Mouse (Mus musculus) testis, adult 2 months (tissue): ENCODE measurements around the gene Sart1.

ENCODE experiments used
- CTCF ChIP-seq: fragments of 200-500 bp; IDR thresholded peaks from 2 replicates; pipeline ENCODE4 v1.5.1; 2012; ENCODE audit warnings: low read depth, mild to moderate bottlenecking, inconsistent platforms, low read length, moderate library complexity; ENCODE audit not compliant: control insufficient read depth, insufficient read depth, insufficient replicate concordance
- POLR2A ChIP-seq: fragments of 200-500 bp; IDR thresholded peaks from 2 replicates; pipeline ENCODE4 v1.6.1; 2012; ENCODE audit warnings: low read depth, mild to moderate bottlenecking, inconsistent platforms, low read length, moderate library complexity; ENCODE audit not compliant: control insufficient read depth

DNA sequence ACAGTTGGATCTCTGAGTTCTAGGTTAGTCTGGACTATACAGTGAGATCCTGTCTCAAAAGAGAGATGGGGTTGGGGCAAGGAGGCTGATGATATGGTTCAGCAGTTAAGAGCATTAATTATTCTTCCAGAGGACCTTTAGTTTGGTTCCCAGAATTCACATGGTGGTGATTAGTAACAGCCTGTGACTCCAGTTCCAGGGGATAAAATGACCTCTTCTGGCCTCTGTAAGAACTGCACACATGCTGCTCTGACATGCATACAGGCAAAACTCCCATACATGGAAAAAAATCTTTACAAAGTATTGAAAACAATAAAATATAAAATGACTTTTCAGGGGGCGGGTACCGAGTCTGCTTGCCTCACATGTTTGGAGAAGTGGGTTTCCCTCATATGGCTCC is 39.6 kb upstream of the Sart1 start:
- TF ChIP-seq CTCF (no peak), POLR2A (no peak)
